Mouse (Mus musculus): ENCODE measurements around the gene Atg5.

Atg5 gene

DNA sequence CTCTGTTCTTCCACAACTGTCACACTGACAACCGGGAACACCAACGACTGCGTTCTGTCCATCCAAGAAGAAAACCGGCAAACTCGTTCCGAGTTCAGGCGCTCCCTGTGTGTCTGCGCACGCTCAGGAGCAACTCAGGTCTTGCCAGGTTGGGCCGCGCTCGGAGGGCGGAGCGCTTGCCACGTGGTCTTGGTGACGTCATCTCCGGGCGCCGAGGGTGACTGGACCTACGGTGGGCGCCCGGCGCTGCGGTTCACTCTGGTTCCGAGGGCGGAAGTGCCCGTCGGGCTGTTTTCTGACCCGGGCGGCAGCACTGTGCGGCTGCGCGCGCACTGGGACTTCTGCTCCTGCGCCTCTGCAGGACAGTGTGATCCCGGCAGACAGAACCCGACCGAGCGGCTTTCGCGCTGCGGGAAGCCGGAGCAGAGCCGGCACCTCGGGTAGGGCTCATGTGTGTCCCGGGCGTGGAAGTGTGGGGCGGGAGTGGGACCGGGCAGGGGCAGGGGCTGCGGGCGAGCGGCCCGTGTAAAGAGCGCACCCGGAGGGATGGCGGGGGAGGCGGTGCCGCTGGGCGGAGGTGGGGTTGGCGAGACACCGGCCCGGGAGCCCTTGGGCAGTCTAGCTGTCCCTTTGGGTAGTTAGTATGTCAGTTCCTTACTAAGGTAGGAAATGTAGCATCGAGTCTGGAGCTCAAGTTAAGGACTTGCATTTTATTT, at the start of gene Atg5:
Gene Atg5, plus strand, starts transcription at position 214 of the 716 bp plus-strand sequence.
- peak; percentile 99 for DNase-seq (ENCODE audit: low spot score in 2 of 2)

DNA sequence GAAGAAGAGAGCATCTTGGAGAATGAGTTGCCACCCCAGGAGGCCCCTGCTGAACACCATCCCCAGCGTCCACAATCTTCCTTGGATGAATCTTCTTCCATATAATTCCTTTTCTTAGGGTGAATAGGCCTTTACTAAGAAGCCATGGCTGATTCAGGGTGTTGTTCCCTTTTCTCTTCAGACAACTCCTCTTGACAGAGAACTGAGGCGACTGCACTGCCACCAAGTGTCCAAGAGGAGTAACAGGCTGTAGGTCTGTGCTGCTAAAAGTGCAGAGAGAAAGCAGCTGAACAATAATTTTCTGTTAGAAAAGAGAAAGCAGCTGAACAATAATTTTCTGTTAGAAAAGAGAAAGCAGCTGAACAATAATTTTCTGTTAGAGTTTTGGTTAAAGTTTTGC, 49.1 kb upstream of the Atg5 start:
- DNase-seq (ENCODE audit: low spot score in 2 of 2), result peak in 1 of 2 experiments; percentile 7

DNA sequence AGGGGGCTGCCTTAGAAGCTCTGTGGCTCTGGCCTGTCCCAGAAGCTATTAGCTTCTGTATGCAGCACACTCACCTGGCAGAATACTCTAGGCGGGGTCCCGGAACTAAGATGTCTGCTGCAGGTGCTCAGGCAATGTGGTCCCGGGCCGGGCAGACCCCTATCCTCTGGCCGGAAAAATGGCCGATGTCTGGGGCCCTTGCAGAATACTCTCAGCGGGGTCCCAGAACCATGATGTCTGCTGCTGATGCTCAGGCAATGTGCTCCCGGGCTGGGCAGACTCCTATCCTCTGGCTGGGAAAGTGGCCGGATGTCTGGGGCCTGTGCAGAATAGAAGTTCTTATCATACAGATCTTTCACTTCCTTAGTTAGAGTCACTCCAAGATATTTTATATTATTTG, 43.8 kb upstream of the Atg5 start:
- no peak for DNase-seq (ENCODE audit: low spot score in 2 of 2)

DNA sequence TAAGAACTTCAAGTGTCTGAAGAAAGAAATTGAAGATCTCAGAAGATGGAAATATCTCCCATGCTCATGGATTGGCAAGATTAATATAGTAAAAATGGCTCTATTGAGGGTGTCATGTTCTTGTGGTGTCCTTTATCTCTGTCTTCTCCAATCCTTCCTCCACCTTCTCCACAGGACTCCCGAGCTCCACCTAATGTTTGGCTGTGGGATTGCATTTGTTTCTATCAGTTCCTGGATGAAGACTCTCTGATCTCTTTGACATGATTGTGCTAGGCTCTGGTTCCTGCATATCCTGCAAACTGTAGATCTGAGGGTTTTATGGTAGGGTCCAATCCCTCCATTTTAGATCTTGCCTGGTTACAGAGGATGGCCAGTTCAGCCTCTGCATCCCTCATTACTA, 34.8 kb upstream of the Atg5 start:
- peak; percentile 20 to 70 for DNase-seq (ENCODE audit: low spot score in 2 of 2)

- peak in 1 of 2 experiments; percentile 7 for DNase-seq (ENCODE audit: low spot score in 2 of 2)
These were observed 32.9 kb upstream of the Atg5 start for GRCm38 (mm10) chr10:44235298-44235697.

- DNase-seq (ENCODE audit: low spot score in 2 of 2), result peak in 1 of 2 experiments; percentile 28
These were observed 11.5 kb upstream of the Atg5 start for GRCm38 (mm10) chr10:44256624-44257023.

DNA sequence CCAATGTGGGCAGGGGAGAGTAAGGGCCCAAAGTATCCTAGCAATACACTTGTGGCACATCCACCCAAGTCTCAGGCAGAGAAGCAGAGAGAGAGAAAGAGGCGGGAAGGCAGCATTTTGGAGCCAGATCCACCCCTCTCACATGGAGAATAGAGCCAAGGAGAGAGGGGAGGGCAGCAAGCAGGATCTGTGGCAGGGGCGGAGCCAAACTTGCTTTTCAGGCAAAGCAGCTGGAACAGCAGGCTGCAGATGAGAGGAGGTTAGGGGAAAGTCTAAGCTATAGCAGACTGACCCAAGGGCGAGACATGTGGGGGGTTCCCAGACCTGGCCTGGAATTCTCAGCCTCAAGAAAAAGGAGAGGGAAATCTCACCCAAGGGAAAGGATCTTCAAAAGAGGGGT, 2.3 kb upstream of the Atg5 start:
- no peak for DNase-seq (ENCODE audit: low spot score in 2 of 2)

DNA sequence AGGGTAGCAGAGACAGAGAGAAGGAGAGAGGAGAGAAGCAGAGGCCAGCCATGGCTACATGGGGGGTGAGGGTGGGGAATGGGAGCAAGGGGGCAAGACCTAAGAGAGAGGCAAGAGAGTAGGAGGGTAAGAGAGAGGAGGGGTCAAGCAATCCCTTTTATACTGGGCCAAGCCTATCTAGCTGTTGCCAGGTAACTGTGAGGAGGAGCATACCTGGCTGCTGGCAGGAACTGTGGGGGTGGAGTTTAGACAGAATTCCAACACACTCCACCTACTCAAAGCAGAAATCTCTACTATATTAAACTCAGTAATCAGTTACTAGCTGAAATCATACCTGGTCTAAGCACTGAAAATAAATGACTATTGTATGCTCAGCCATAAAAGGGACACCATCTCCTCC, 1.6 kb upstream of the Atg5 start:
- no peak for DNase-seq (ENCODE audit: low spot score in 2 of 2)

DNA sequence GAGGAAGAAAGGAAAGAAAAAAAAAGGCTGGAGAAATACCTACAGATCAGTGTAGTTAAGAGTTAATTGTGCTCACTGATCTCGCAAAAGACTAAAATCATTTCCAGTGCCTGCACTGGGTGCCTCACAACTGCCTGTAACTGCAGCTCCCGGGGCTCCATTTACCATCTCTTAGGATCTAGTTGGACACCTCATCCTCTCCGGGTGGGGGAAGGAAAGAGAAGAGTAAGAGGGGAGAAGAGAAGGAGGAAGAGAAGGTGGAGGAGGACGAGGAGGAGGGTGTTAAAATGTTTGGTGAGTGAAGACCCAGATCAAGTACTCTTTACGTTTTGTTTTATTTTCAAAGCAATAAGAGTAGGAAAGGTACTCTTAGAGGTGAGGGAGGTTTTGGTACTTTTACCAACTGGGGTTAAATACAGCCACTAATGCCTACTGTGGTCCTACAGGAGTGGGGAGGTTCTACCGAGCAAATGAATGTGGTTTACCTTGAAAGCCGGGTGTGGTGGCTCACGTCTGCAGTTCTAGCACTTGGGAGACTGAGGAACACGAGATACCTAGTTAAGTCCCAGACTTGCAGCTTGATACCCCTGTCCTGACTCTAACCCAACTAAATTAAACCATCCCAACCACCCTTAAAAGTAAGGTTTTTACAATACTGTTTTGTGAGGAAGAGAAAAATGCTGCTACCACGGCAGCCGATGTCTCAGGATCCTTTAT, 574 bp upstream of the Atg5 start:
- no peak for DNase-seq (ENCODE audit: low spot score in 2 of 2)

DNA sequence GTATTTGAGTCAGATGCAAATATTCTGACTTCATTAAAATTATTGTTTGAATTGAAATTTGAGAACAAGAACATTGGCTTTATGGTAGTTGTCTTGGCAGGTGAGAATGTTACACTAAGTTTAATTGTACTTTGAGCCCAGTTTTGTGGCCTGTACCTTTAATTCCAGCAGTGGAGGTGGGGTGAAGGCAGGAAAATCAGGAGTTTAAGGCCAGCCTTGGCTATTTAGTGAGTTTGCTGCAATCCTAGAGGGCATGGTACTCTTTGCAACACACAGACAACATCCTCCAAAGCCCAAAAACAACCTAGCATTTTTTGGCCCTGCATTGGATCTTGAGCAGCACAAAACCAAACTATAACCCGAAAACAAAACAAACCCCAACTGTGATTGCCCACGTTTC, 1.1 kb downstream of the Atg5 start:
- DNase-seq (ENCODE audit: low spot score in 2 of 2), result no peak

- no peak for DNase-seq (ENCODE audit: low spot score in 2 of 2)
These were observed 14.2 kb downstream of the Atg5 start for GRCm38 (mm10) chr10:44282323-44282722.

DNA sequence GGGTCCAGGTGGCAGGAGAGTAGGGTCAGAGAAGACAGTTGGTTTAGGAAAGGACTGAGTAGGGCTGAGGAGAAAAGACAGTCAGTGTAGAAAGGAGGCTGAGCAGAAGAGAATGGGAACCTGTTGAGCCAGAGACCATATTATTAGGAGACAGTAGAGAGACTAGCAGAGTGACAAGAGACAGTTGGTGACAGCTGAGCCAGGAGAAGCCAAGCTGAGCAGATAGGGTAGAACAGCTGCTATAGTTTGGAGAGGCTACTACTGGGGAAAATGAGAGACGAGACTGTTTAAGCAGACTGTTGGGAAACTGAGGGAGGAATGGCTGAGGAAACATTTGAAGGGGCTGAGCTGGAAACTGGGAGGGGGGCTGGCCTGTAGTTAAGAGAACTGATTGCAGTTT, 16.9 kb downstream of the Atg5 start:
- DNase-seq (ENCODE audit: low spot score in 2 of 2), result no peak

DNA sequence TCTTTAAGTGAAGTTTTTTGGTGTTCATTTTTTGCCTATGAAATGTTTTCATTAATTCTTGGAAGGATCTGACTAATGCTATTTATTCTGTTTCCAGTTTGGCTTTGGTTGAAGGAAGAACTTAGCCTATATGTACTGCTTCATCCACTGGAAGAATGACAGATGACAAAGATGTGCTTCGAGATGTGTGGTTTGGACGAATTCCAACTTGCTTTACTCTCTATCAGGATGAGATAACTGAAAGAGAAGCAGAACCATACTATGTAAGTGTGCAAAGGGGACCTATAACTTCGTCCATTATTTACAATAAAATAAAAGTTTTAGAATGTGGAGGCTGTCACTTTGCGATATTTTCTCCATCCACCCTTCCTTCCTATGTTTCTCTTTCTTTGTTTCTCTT, 17.8 kb downstream of the Atg5 start:
- no peak for DNase-seq (ENCODE audit: low spot score in 2 of 2)

- DNase-seq (ENCODE audit: low spot score in 2 of 2), result no peak
These were observed 22.7 kb downstream of the Atg5 start for GRCm38 (mm10) chr10:44290876-44291275.

DNA sequence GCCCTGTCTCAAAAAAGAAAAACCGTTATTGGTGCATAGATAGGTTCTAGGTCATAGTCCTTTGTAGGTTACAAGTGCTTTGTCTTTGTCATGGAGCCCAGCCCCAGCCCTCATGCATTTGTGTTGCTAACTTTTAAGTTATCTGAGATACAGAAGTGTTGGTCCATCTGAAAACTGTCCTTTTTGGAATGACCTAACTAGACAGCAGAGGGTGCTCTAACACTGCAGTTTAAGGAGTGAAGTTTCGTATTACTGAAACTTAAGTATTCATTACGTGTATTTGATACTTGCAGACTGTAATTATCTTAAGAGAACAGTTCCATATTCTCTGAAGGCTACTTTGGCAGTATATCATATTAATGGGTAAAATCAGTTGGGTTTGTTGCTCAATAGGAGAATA, 24.0 kb downstream of the Atg5 start:
- peak; percentile 29 to 40 for DNase-seq (ENCODE audit: low spot score in 2 of 2)

GRCm38 (mm10) chr10:44299165-44299564, 31.0 kb downstream of the Atg5 start:
- DNase-seq (ENCODE audit: low spot score in 2 of 2), result no peak

- DNase-seq (ENCODE audit: low spot score in 2 of 2), result no peak
These were observed 31.9 kb downstream of the Atg5 start for GRCm38 (mm10) chr10:44300078-44300477.

GRCm38 (mm10) chr10:44303648-44304329, 35.6 kb downstream of the Atg5 start:
- no peak for DNase-seq (ENCODE audit: low spot score in 2 of 2)

- DNase-seq (ENCODE audit: low spot score in 2 of 2), result no peak
These were observed 36.2 kb downstream of the Atg5 start for GRCm38 (mm10) chr10:44304330-44304717.

- no peak for DNase-seq (ENCODE audit: low spot score in 2 of 2)
These were observed 36.7 kb downstream of the Atg5 start for GRCm38 (mm10) chr10:44304845-44305244.

GRCm38 (mm10) chr10:44306308-44306707, 38.1 kb downstream of the Atg5 start:
- DNase-seq (ENCODE audit: low spot score in 2 of 2), result no peak

DNA sequence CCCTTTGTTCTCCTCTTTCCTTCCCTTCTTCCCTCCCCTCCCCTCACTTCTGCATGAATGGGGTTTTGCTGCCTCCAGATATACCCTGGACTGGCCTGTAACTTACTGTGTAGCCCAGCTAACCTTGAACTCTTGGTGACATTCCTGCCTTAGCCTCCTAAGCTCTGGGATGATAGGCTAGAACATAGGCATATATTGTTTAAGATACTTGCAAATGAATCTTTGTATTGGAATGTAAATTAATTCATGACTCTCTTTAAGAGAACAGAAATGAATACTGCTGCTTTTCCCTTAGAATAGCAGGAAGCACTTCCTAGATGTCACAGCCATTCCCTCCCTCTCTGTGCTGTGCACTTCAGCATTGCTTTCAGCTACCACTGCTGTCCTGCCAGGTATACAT, 40.1 kb downstream of the Atg5 start:
- no peak for DNase-seq (ENCODE audit: low spot score in 2 of 2)

DNA sequence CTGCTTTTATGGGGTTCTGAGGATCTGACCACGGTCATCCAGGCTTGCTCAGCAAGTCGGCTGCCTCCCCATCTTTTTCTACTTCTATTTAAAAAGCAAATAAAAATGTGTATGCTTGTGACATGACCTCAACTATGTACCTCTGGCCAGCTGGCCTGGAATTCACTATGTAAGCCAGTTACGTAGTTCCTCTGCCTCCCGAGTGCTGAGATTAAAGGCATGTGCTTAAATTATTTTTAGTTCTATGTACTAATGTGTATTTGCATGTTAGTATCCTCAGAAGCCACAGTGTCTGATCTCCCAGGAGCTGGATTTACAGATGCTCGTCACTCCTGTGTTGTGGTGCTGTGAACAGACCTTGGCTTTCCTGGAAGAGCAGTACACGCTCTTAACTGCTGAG, 41.1 kb downstream of the Atg5 start:
- no peak for DNase-seq (ENCODE audit: low spot score in 2 of 2)
